Mouse (Mus musculus) MEL (cell line): ENCODE data around the gene Arhgef2. TPM values are rescaled to one million over a fixed set of nuclear protein-coding genes. Genes with fewer than 3 reads are reported as not detected.

Experiments
- DNase-seq: peaks from one replicate; pipeline ENCODE4 v3.0.0; 2011; ENCODE audit warnings: low read depth, low spot score
- H3K27ac ChIP-seq: 2 replicates; pipeline ENCODE4 v1.5.1; 2012; ENCODE audit warnings: low read depth, mild to moderate bottlenecking, control low read depth, low read length, moderate library complexity; ENCODE audit not compliant: control insufficient read depth
- H3K27me3 ChIP-seq, 2 experiments: fragments of 150-350 bp in 1 of 2; sonication (generic) in 1 of 2; 2 replicates each; pipeline ENCODE4 v1.6.1; 2012; ENCODE audit warnings: low read length in 2 of 2, mild to moderate bottlenecking in 2 of 2, improper control_type of control experiment in 1 of 2, moderate library complexity in 1 of 2; ENCODE audit not compliant: insufficient read depth in 2 of 2, control insufficient read depth in 1 of 2
- H3K36me3 ChIP-seq, 2 experiments: 2 replicates each; pipeline ENCODE4 v1.6.1; 2012 to 2014; ENCODE audit warnings: low read length in 2 of 2, improper control_type of control experiment in 1 of 2, inconsistent platforms in 1 of 2, mild to moderate bottlenecking in 1 of 2; ENCODE audit not compliant: insufficient read depth in 2 of 2, control insufficient read depth in 1 of 2
- H3K4me1 ChIP-seq, 2 experiments: fragments of 150-350 bp in 1 of 2; sonication (generic) in 1 of 2; 2 replicates each; pipeline ENCODE4 v1.6.1; 2012; ENCODE audit warnings: low read length in 2 of 2, improper control_type of control experiment in 1 of 2, mild to moderate bottlenecking in 1 of 2; ENCODE audit not compliant: insufficient read depth in 2 of 2, control insufficient read depth in 1 of 2
- H3K4me3 ChIP-seq, 2 experiments: fragments of 150-350 bp in 1 of 2; sonication (generic) in 1 of 2; 2 replicates each; pipeline ENCODE4 v1.5.1; 2012; ENCODE audit warnings: low read depth in 2 of 2, low read length in 2 of 2, mild to moderate bottlenecking in 2 of 2, moderate library complexity in 2 of 2, control low read depth in 1 of 2, improper control_type of control experiment in 1 of 2; ENCODE audit not compliant: control insufficient read depth in 1 of 2, insufficient read depth in 1 of 2
- H3K79me2 ChIP-seq: 2 replicates; pipeline ENCODE4 v1.6.1; 2012; ENCODE audit warnings: mild to moderate bottlenecking, low read length, moderate library complexity; ENCODE audit not compliant: control insufficient read depth, poor library complexity, insufficient read depth
- H3K9ac ChIP-seq: 2 replicates; pipeline ENCODE4 v1.6.1; 2012; ENCODE audit warnings: low read depth, mild to moderate bottlenecking, control low read depth, low read length, moderate library complexity; ENCODE audit not compliant: control insufficient read depth, poor library complexity, severe bottlenecking
- H3K9me3 ChIP-seq: fragments of 150-350 bp; sonication (generic); replicated peaks from 2 replicates; pipeline ENCODE4 v1.6.1; 2012; ENCODE audit warnings: mild to moderate bottlenecking, low read length, improper control_type of control experiment, moderate library complexity; ENCODE audit not compliant: insufficient read depth
- BHLHE40 ChIP-seq: IDR thresholded peaks from 2 replicates; pipeline ENCODE4 v1.6.1; 2012; ENCODE audit warnings: low read depth, mild to moderate bottlenecking, inconsistent platforms, low read length, improper control_type of control experiment, borderline replicate concordance
- CHD1 ChIP-seq: IDR thresholded peaks from 2 replicates; pipeline ENCODE4 v1.6.1; 2012; ENCODE audit warnings: low read depth, mild to moderate bottlenecking, inconsistent platforms, low read length, improper control_type of control experiment
- E2F4 ChIP-seq: IDR thresholded peaks from 2 replicates; pipeline ENCODE4 v1.6.1; 2011; ENCODE audit warnings: low read depth, low read length, improper control_type of control experiment, borderline replicate concordance
- ELF1 ChIP-seq: IDR thresholded peaks from 2 replicates; pipeline ENCODE4 v1.6.1; 2014; ENCODE audit warnings: low read depth, mild to moderate bottlenecking, inconsistent platforms, low read length, improper control_type of control experiment, moderate library complexity
- EP300 ChIP-seq, 2 experiments: IDR thresholded peaks; 2 replicates each; pipeline ENCODE4 v1.6.1; 2011; ENCODE audit warnings: improper control_type of control experiment in 2 of 2, low read length in 2 of 2, low read depth in 1 of 2, mild to moderate bottlenecking in 1 of 2
- ETS1 ChIP-seq: IDR thresholded peaks from 2 replicates; pipeline ENCODE4 v1.6.1; 2012; ENCODE audit warnings: low read depth, mild to moderate bottlenecking, inconsistent platforms, low read length, improper control_type of control experiment, moderate library complexity
- GATA1 ChIP-seq: IDR thresholded peaks from 2 replicates; pipeline ENCODE4 v1.6.1; 2011; ENCODE audit warnings: low read depth, low read length, improper control_type of control experiment
- MAX ChIP-seq: IDR thresholded peaks from 2 replicates; pipeline ENCODE4 v1.6.1; 2011; ENCODE audit warnings: low read length, improper control_type of control experiment
- MAZ ChIP-seq: IDR thresholded peaks from 2 replicates; pipeline ENCODE4 v1.6.1; 2012; ENCODE audit warnings: low read depth, mild to moderate bottlenecking, inconsistent platforms, low read length, improper control_type of control experiment
- MEF2A ChIP-seq: IDR thresholded peaks from 2 replicates; pipeline ENCODE4 v1.6.1; 2014; ENCODE audit warnings: low read depth, mild to moderate bottlenecking, inconsistent platforms, low read length, improper control_type of control experiment; ENCODE audit not compliant: poor library complexity, insufficient replicate concordance, severe bottlenecking; ENCODE audit errors: extremely low read depth
- MXI1 ChIP-seq: IDR thresholded peaks from 2 replicates; pipeline ENCODE4 v1.6.1; 2011; ENCODE audit warnings: mild to moderate bottlenecking, low read depth, low read length, improper control_type of control experiment
- MYB ChIP-seq: IDR thresholded peaks from 2 replicates; pipeline ENCODE4 v1.6.1; 2011; ENCODE audit warnings: mild to moderate bottlenecking, low read depth, low read length, improper control_type of control experiment
- NELFE ChIP-seq: IDR thresholded peaks from 2 replicates; pipeline ENCODE4 v1.6.1; 2011; ENCODE audit warnings: low read depth, low read length, improper control_type of control experiment
- NRF1 ChIP-seq: IDR thresholded peaks from 2 replicates; pipeline ENCODE4 v1.6.1; 2014; ENCODE audit warnings: low read depth, mild to moderate bottlenecking, inconsistent platforms, low read length, improper control_type of control experiment, moderate library complexity; ENCODE audit not compliant: poor library complexity, insufficient read depth, severe bottlenecking
- POLR2AphosphoS5 ChIP-seq: IDR thresholded peaks from 2 replicates; pipeline ENCODE4 v1.6.1; 2012; ENCODE audit warnings: low read depth, borderline replicate concordance, mild to moderate bottlenecking, inconsistent platforms, low read length, moderate library complexity, mixed read lengths
- RAD21 ChIP-seq: IDR thresholded peaks from 2 replicates; pipeline ENCODE4 v1.6.1; 2011; ENCODE audit warnings: mild to moderate bottlenecking, low read depth, low read length, improper control_type of control experiment
- SIN3A ChIP-seq: IDR thresholded peaks from 2 replicates; pipeline ENCODE4 v1.6.1; 2012; ENCODE audit warnings: low read length, improper control_type of control experiment, inconsistent platforms
- SMC3 ChIP-seq: IDR thresholded peaks from 2 replicates; pipeline ENCODE4 v1.6.1; 2011; ENCODE audit warnings: low read depth, low read length, improper control_type of control experiment
- TAL1 ChIP-seq: IDR thresholded peaks from 2 replicates; pipeline ENCODE4 v1.6.1; 2012; ENCODE audit warnings: mild to moderate bottlenecking, inconsistent platforms, low read length, moderate library complexity, mixed read lengths
- TBP ChIP-seq: IDR thresholded peaks from 2 replicates; pipeline ENCODE4 v1.8.0; 2011; ENCODE audit warnings: low read depth, low read length, improper control_type of control experiment
- UBTF ChIP-seq: IDR thresholded peaks from 2 replicates; pipeline ENCODE4 v1.6.1; 2012; ENCODE audit warnings: low read depth, mild to moderate bottlenecking, inconsistent platforms, low read length, improper control_type of control experiment, moderate library complexity, borderline replicate concordance; ENCODE audit not compliant: insufficient read depth
- USF1 ChIP-seq: IDR thresholded peaks from 2 replicates; pipeline ENCODE4 v1.6.1; 2014; ENCODE audit warnings: low read depth, mild to moderate bottlenecking, inconsistent platforms, low read length, improper control_type of control experiment, moderate library complexity
- USF2 ChIP-seq, 2 experiments: IDR thresholded peaks; 2 replicates each; pipeline ENCODE4 v1.6.1; 2011 to 2012; ENCODE audit warnings: improper control_type of control experiment in 2 of 2, low read length in 2 of 2, borderline replicate concordance in 1 of 2, inconsistent platforms in 1 of 2, low read depth in 1 of 2, mild to moderate bottlenecking in 1 of 2; ENCODE audit not compliant: insufficient read depth in 1 of 2
- ZC3H11A ChIP-seq: IDR thresholded peaks from 2 replicates; pipeline ENCODE4 v1.6.1; 2012; ENCODE audit warnings: low read depth, mild to moderate bottlenecking, inconsistent platforms, low read length, improper control_type of control experiment
- ZMIZ1 ChIP-seq: IDR thresholded peaks from 2 replicates; pipeline ENCODE4 v1.6.1; 2012; ENCODE audit warnings: low read depth, mild to moderate bottlenecking, inconsistent platforms, low read length, improper control_type of control experiment, moderate library complexity
- polyA plus RNA-seq, 2 experiments: library from polyadenylated mRNA; stranded (reverse) in 1 of 2; unstranded in 1 of 2; fragments of >175 nt in 1 of 2; fragments of >200 nt in 1 of 2; gene quantifications; 2 replicates each; pipeline versions ENCODE4 v1.2.1 to v1.2.4; 2012; ENCODE audit warnings: low replicate concordance in 2 of 2, low read depth in 1 of 2; ENCODE audit not compliant: insufficient read length in 2 of 2, insufficient read depth in 1 of 2, missing spikeins in 1 of 2
- total RNA-seq: library from RNA; depleted of rRNA; stranded (reverse); fragments of 300-350 nt; gene quantifications from 2 replicates; pipeline ENCODE4 v1.2.3, GENCODE M21; 2012

The Arhgef2 gene
- total and polyA plus RNA-seq, 3 experiments: 113 to 183 TPM; not detected in 1

- Histone ChIP-seq H3K9ac (peak overlapping the region; percentile 89), H3K79me2 (peaks cover 21% of the 10 kb centered on the region), H3K4me1 (peaks cover 0 to 19% of the 10 kb centered on the region in 2 experiments; a peak in 2 of 4 replicates), H3K4me3 (peak overlapping the region; percentile 87 to 93), H3K36me3 (peaks cover 17 to 18% of the 10 kb centered on the region in 2 experiments)
- DNase-seq: peak; percentile 47
- TF ChIP-seq USF1 (no peak), MXI1 (no peak; the same call in 1 of the 2 replicates), MEF2A (no peak), ZC3H11A (no peak), RAD21 (no peak), NRF1 (no peak), MAX (peak; percentile 3; the same call in 1 of the 2 replicates), ETS1 (no peak), MYB (no peak), POLR2AphosphoS5 (no peak), EP300 (IDR thresholded peaks at IDR 0.05; ENCODE audit: low read depth in 1 of 2, low read length in 2 of 2) (no peak), BHLHE40 (no peak), GATA1 (no peak), CHD1 (0 out of 2 replicates have a peak, but pooled peaks have one; percentile 9), TBP (no peak), TAL1 (peak; percentile 50), E2F4 (no peak), SIN3A (no peak; the same call in 1 of the 2 replicates), ZMIZ1 (no peak), USF2 (IDR thresholded peaks at IDR 0.05; ENCODE audit: borderline replicate concordance in 1 of 2, insufficient read depth in 1 of 2, low read depth in 1 of 2, low read length in 2 of 2) (no peak), MAZ (no peak), ELF1 (no peak), NELFE (no peak), SMC3 (no peak), UBTF (no peak)
- TF ChIP-seq, all 39 proteins: peak for 3
- Histone ChIP-seq H3K27ac (peak overlapping the region; percentile 25; the same call in 1 of the 2 replicates), H3K9me3 (no peaks in the 10 kb centered on the region), H3K27me3 (no peaks in the 10 kb centered on the region)
These were observed 27.0 kb upstream of the Arhgef2 start for GRCm38 (mm10) chr3:88578498-88579424.
